Mouse (Mus musculus): ENCODE measurements at regions not wholly inside any gene's neighbourhood (a gene's known extent, or its start where the extent isn't known, plus 50 kb on each side); places are given as distances from the start of the nearest gene placed in this dataset.

DNA sequence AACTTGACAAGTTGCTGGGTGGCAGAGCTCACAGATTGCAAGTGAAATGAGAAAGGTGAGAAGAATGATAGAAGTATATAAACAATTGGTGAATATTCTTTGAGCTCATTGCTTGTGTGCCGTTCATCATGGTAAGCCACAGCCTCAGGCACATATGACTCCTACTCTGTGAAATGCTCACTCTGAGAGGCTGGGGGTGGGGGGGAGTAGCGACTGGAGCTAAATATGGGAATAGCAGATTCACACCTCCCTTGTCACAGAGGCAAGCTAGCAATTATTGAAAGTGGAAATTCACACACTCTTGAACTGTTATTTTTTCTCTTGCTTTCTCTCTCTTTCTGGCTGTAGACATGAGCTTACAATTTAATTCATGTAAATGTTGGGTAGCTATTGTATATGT is 481.0 kb upstream of the Lcorl start:
- TF ChIP-seq CTCF (IDR thresholded peaks at IDR 0.05; ENCODE audit: insufficient read depth, low read length) (no peak), POLR2A (IDR thresholded peaks at IDR 0.05; ENCODE audit: borderline replicate concordance, extremely low read depth, low read depth, low read length) (no peak)
